Mouse (Mus musculus) embryonic facial prominence, embryonic 11.5 days (tissue): Measurements from ENCODE around the gene Selenoh. TPM values are rescaled to one million over a fixed set of nuclear protein-coding genes. Genes with fewer than 3 reads are reported as not detected.

Source experiments
- ATAC-seq: fragments of 200-750 bp; cut with Nextera tagmentation; replicated peaks from 2 replicates; pipeline ENCODE4 v1.8.0; 2017; ENCODE audit warnings: low read depth; ENCODE audit not compliant: insufficient number of reproducible peaks, low FRiP score, low TSS enrichment
- DNase-seq: peaks from one replicate; pipeline ENCODE4 v3.0.0-alpha.2; 2015; ENCODE audit warnings: low spot score
- H3K27ac ChIP-seq: fragments of 300-500 bp; sonication (generic); replicated peaks from 2 replicates; pipeline ENCODE4 v1.5.1; 2014; ENCODE audit warnings: mild to moderate bottlenecking, low read depth, low read length, control low read depth
- H3K27me3 ChIP-seq: fragments of 300-500 bp; sonication (generic); 2 replicates; pipeline ENCODE4 v1.6.1; 2014; ENCODE audit warnings: mild to moderate bottlenecking, low read length, moderate library complexity, mixed read lengths; ENCODE audit not compliant: control insufficient read depth, insufficient read depth
- H3K36me3 ChIP-seq: fragments of 300-500 bp; sonication (generic); replicated peaks from 2 replicates; pipeline ENCODE4 v1.6.1; 2014; ENCODE audit warnings: low read depth, mild to moderate bottlenecking, low read length, moderate library complexity, mixed read lengths; ENCODE audit not compliant: control insufficient read depth, insufficient read depth
- H3K4me1 ChIP-seq: fragments of 300-500 bp; sonication (generic); 2 replicates; pipeline ENCODE4 v1.6.1; 2014; ENCODE audit warnings: low read length, mixed read lengths; ENCODE audit not compliant: control insufficient read depth, insufficient read depth
- H3K4me2 ChIP-seq: fragments of 300-500 bp; sonication (generic); 2 replicates; pipeline ENCODE4 v1.6.1; 2014; ENCODE audit warnings: low read depth, mild to moderate bottlenecking, control low read depth, low read length, moderate library complexity
- H3K4me3 ChIP-seq: fragments of 300-500 bp; sonication (generic); 2 replicates; pipeline ENCODE4 v1.5.1; 2014; ENCODE audit warnings: low read depth, low read length, control low read depth
- H3K9ac ChIP-seq: fragments of 300-500 bp; sonication (generic); replicated peaks from 2 replicates; pipeline ENCODE4 v1.6.1; 2014; ENCODE audit warnings: mild to moderate bottlenecking, control low read depth, low read length
- H3K9me3 ChIP-seq: fragments of 300-500 bp; sonication (generic); replicated peaks from 2 replicates; pipeline ENCODE4 v1.6.1; 2016; ENCODE audit warnings: mild to moderate bottlenecking, low read length, inconsistent platforms, mixed read lengths; ENCODE audit not compliant: control insufficient read depth
- WGBS: fragments of 180-500 bp; shearing (Covaris S2); extraction: QIAGEN DNeasy Blood & Tissue Kit; methylation state at CpG from one replicate; pipeline ENCODE4 v1.1.7; 2014; 5-methylcytosine and 5-hydroxymethylcytosine counted together
- polyA plus RNA-seq: library from polyadenylated mRNA; unstranded; fragments of >200 nt; fragmentation: Nextera tagmentation; extraction: Ambion mirVana; gene quantifications from 2 replicates; pipeline ENCODE4 v1.2.1, GENCODE M21; 2014

Selenoh gene
- polyA plus RNA-seq = 446 and 475 TPM in 2 replicates

DNA sequence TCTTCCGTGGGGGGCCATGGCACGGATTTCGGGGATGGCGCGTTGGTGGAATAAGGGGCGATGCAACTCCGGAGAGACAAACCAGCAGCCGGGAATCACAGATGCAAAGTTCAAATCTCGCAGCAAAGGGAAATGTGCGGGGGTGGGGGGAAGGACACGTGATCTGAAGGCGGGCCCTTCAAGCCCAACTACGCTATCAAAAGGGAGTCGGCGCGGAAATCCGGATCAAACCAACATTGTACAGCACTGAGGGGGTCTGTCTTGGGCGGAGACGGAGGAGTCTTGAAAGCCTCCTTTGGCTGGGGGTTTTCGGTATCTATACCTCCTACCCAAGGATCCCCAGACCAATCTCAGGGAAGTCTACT, at the start of gene Selenoh:
Gene Selenoh, minus strand, starts transcription at position 202 of the 365 bp plus-strand sequence.
- H3K36me3 ChIP-seq = 0 out of 2 replicates have a peak, but pooled peaks cover 2% of the 10 kb centered on the region
- ATAC-seq (peak; percentile 95), DNase-seq (peak; percentile 98)
- H3K9ac ChIP-seq = peak within 1 kb of the TSS; percentile 96
- H3K27me3 ChIP-seq = no peaks in the 10 kb centered on the region
- peak within 1 kb of the TSS; percentile 90 for H3K27ac ChIP-seq
- H3K9me3 ChIP-seq = no peaks in the 10 kb centered on the region
- peak within 1 kb of the TSS; percentile 63 for H3K4me2 ChIP-seq
- H3K4me1 ChIP-seq = no peaks in the 10 kb centered on the region
- WGBS = 2% methylated on average over 20 of the region's 20 CpGs
- peak within 1 kb of the TSS; percentile 93 for H3K4me3 ChIP-seq

DNA sequence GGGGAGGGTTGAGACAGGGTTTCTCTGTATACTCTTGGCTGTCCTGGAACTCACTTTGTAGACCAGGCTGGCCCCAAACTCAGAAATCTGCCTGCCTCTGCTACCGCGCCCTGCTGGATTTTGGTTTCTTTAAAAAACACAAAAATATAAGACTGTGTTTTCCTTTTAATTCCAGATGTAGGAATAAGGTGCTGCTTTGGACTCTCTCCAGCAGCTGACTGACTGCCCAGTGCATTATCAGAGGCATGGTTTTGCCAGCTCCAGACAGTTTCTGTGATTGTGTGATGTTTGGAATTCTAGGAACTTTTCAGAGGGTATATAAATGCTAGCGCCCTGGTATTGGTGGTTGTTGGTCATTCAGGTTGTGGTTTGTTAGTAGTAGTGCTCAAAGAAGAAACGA, 46.8 kb upstream of the Selenoh start:
- Histone ChIP-seq H3K4me3 (no peak overlapping the region), H3K9ac (no peak overlapping the region), H3K4me1 (no peaks in the 10 kb centered on the region), H3K27ac (no peak overlapping the region), H3K27me3 (no peaks in the 10 kb centered on the region), H3K4me2 (no peak overlapping the region), H3K36me3 (no peaks in the 10 kb centered on the region), H3K9me3 (no peaks in the 10 kb centered on the region)
- DNase-seq (no peak), ATAC-seq (no peak)
- WGBS = 92% methylated on average over 4 of the region's 4 CpGs

DNA sequence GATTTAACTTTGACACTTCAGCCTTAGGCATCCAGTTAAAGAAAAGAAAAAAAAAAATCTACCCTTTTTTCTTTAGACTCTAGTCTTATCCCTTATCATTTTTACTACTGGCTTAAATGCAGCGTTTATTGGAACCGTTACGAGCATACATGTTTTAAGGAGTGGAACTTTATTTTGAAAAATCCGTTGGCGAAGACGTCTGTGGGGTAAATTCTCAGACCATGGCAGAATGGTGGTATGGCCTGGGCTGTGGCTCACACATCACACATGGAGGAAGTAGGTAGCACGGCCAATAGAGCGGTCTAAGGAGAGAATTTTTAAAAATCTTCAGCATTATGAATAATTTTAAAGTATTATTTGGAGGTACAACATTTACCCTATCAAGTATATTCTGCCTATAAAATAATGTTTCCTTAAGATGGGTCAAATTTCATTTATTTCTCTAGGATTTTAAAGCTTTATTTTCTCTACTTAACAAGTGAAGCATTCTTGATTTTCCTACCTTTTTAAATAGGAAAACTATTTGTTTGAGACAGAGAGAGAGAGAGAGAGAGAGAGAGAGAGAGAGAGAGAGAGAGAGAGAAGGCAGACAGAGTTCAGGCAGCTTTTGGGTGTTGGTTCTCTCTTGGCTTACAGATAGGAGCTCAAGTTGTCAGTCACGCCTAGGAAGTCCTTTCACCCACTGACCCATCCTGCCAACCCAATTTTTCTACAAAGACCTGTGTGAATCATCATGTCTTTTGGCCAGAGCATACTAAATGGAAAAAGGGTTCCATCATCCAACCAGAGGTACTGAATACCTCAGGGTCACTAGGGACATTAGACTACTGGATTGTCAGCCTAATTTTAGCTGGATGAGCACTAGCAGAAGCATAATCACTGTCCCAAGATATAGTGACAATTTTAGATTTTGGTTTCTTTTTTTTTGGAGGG, 46.1 kb upstream of the Selenoh start:
- peak overlapping the region; percentile 85 for H3K4me3 ChIP-seq
- H3K27me3 ChIP-seq = no peaks in the 10 kb centered on the region
- peak overlapping the region; percentile 75; the same call in 1 of the 2 replicates for H3K27ac ChIP-seq
- ATAC-seq = no peak
- DNase-seq = no peak
- WGBS = 36% methylated on average over 9 of the region's 9 CpGs
- H3K9me3 ChIP-seq = no peaks in the 10 kb centered on the region
- no peaks in the 10 kb centered on the region for H3K4me1 ChIP-seq
- peak overlapping the region; percentile 89 for H3K9ac ChIP-seq
- H3K36me3 ChIP-seq = no peaks in the 10 kb centered on the region
- peak overlapping the region; percentile 76 for H3K4me2 ChIP-seq

DNA sequence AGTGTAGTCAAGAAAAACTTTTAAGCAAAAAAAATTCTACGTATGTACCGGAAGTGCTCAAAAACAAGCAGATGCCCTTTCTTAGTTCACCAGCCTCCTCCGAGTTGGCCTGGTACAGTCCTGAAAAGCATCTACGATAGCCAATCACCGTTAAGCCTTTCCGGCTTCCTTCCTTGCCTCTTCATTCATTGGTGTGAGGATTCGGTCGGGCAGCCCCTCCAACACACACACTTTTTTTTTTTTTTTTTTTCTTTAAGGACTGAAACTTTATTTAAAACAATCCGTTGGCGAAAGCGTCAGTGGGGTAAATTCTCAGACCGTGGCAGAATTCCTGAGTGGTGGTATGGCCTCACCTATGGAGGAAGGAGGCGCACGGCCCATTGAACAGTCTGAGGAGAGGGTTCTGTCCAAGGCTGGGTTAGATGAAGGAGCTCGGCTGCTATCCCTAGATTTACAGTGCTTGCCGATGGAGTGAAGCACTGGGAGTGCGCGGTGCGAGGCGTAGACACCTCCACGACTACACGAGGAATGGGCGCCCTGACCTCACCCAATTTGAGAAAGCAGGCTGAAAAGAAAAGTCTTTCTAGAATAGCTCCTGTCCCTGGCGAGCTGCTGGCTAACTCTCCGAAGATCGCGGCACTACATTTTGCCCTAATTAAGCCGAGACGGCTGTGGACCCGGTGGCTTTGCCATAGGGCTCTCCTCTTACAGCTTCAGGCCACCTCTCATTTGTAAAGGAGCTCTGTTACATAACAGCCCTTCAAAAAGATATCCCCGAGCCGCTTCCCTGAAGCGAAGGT, 45.2 kb upstream of the Selenoh start:
- Histone ChIP-seq H3K4me1 (no peaks in the 10 kb centered on the region), H3K4me3 (peak overlapping the region; percentile 85), H3K9me3 (no peaks in the 10 kb centered on the region), H3K4me2 (peak overlapping the region; percentile 76), H3K27me3 (no peaks in the 10 kb centered on the region), H3K9ac (peak overlapping the region; percentile 89), H3K36me3 (no peaks in the 10 kb centered on the region), H3K27ac (peak overlapping the region; percentile 91)
- peak; percentile 93 for ATAC-seq
- peak; percentile 92 for DNase-seq
- under 1% methylated on average over 33 of the region's 33 CpGs for WGBS

DNA sequence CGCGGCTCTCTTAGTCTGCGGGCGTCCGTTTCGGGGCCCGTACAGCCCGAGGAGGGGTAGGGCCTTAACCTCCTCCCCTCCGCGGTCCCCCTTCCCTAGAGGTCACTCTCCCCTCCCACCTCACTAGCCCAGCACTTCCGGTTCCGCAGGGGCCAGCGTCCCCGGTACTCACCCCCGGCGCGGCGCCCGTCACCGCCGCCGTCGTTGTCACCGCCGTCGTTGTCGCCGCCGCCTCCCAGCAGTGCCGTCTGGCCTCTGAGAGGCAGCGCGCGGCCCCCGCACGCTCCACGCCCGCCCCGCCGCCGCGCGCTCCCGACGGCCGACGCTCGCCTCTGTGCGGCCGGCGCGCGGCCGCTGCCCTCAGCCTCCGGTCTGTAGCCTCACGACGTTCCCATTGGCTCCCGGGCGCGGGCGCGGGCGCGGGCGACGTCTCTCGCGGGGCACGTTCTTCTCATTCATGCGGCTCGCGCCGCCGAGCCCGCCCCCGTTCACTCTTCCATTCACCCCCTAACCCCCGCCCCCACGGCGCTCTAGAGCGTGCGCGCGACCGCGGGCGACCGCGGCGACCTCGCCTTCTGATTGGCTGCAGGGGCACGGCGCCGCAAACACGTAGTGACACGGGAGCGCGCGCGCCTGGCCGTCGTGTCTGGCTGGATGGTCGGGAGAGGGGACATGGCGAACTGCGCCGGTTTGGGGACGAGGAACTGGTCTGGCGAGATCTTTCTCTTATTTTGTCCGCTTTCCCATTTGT, 44.4 kb upstream of the Selenoh start, which contains the start of gene Zdhhc5:
Gene Zdhhc5, minus strand, starts transcription at position 370 of the 751 bp plus-strand sequence.
- peak; percentile 96 for ATAC-seq
- Histone ChIP-seq H3K9me3 (no peaks in the 10 kb centered on the region), H3K9ac (peak within 1 kb of the TSS; percentile 89), H3K4me2 (peak within 1 kb of the TSS; percentile 76), H3K4me3 (peak within 1 kb of the TSS; percentile 85), H3K4me1 (no peaks in the 10 kb centered on the region), H3K27ac (peak within 1 kb of the TSS; percentile 91), H3K36me3 (no peaks in the 10 kb centered on the region; the same call in 1 of the 2 replicates), H3K27me3 (no peaks in the 10 kb centered on the region)
- peak; percentile 98 for DNase-seq
- WGBS = under 1% methylated on average over 105 of the region's 107 CpGs

DNA sequence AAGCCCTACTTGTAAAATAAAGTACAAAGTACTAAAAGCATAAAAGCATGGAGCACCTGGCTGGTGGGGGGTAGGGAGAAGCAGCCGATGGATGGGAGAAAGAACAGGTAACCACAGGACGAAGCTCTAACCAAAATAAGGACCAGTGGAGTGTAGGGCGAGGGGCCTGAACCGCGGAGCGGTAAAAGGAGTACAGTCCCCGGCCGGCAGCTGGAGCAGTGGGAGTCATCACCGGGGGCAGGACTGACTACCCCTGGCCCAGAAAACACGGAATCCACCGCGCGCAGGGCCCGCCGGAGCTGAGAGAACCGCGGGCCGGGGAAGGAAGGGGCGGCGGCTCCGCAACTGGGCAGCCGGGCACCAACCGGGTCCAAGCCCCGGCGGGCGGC, 43.8 kb upstream of the Selenoh start:
- WGBS = under 1% methylated on average over 20 of the region's 26 CpGs
- H3K27me3 ChIP-seq = no peaks in the 10 kb centered on the region
- H3K27ac ChIP-seq = peak overlapping the region; percentile 91
- no peaks in the 10 kb centered on the region; the same call in 1 of the 2 replicates for H3K36me3 ChIP-seq
- peak overlapping the region; percentile 63 for H3K4me2 ChIP-seq
- peak overlapping the region; percentile 85 for H3K4me3 ChIP-seq
- DNase-seq = peak; percentile 25
- ATAC-seq = peak; percentile 37
- no peaks in the 10 kb centered on the region for H3K9me3 ChIP-seq
- H3K9ac ChIP-seq = peak overlapping the region; percentile 89
- no peaks in the 10 kb centered on the region for H3K4me1 ChIP-seq

DNA sequence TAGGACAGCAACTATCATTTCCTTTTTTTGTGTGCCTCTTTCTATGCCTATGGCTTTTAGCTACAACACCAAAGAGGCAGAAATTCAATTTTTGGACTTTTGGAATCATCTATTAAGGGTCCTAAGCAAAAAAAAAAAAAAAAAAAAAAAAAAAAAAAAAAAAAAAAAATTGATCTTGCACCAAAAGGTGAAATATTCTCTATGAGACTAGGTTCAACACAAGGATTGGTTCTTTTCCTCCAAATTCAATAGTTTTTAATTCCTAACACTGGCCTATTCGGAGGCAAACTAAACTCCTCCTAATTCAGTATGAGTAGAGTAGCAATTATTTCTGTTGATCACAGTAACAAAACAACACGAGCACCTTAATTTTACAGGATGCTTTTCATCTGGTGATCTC, 41.3 kb upstream of the Selenoh start:
- H3K4me3 ChIP-seq = no peak overlapping the region
- H3K27me3 ChIP-seq = no peaks in the 10 kb centered on the region
- H3K4me2 ChIP-seq = no peak overlapping the region
- WGBS = 90% methylated on average over 2 of the region's 2 CpGs
- H3K9me3 ChIP-seq = no peaks in the 10 kb centered on the region
- no peak overlapping the region for H3K9ac ChIP-seq
- no peak overlapping the region for H3K27ac ChIP-seq
- DNase-seq (no peak), ATAC-seq (no peak)
- H3K36me3 ChIP-seq = no peaks in the 10 kb centered on the region; the same call in 1 of the 2 replicates
- H3K4me1 ChIP-seq = no peaks in the 10 kb centered on the region
